Mouse (Mus musculus) ES-E14 (cell line): ENCODE data around the gene Hmbs. TPM values are rescaled to one million over a fixed set of nuclear protein-coding genes. Genes with fewer than 3 reads are reported as not detected.
A peak's percentile ranks its signal among the peaks of the same experiment; 100 is the strongest.
"Not testable (repeated sequence)": the region's sequence is repeated elsewhere in the genome, so short reads cannot be mapped to it uniquely, and the experiment has no call there.

Experiments
- DNase-seq: peaks from one replicate; pipeline ENCODE4 v3.0.0-alpha.2; 2013; ENCODE audit warnings: low read depth, low spot score
- H3K27ac ChIP-seq: 2 replicates; pipeline ENCODE4 v1.5.1; 2012; ENCODE audit warnings: low read depth, mild to moderate bottlenecking, low read length, moderate library complexity, mixed read lengths; ENCODE audit not compliant: poor library complexity, insufficient read depth, severe bottlenecking
- H3K36me3 ChIP-seq: 2 replicates; pipeline ENCODE4 v1.6.1; 2012; ENCODE audit warnings: mild to moderate bottlenecking, low read length, moderate library complexity, mixed read lengths; ENCODE audit not compliant: control insufficient read depth, poor library complexity, insufficient read depth, severe bottlenecking
- H3K4me1 ChIP-seq, 2 experiments: fragments of 150-350 bp in 1 of 2; sonication (generic) in 1 of 2; 2 replicates each; pipeline ENCODE4 v1.6.1; 2012; ENCODE audit warnings: low read length in 2 of 2, mild to moderate bottlenecking in 1 of 2, mixed read lengths in 1 of 2; ENCODE audit not compliant: control insufficient read depth in 2 of 2, insufficient read depth in 2 of 2, poor library complexity in 1 of 2
- H3K4me3 ChIP-seq, 2 experiments: fragments of 150-350 bp in 1 of 2; sonication (generic) in 1 of 2; 2 replicates each; pipeline ENCODE4 v1.5.1; 2012; ENCODE audit warnings: low read length in 2 of 2, low read depth in 1 of 2, mild to moderate bottlenecking in 1 of 2, mixed read lengths in 1 of 2; ENCODE audit not compliant: insufficient read depth in 1 of 2, poor library complexity in 1 of 2, severe bottlenecking in 1 of 2
- H3K9ac ChIP-seq: 2 replicates; pipeline ENCODE4 v1.6.1; 2012; ENCODE audit warnings: low read depth, mild to moderate bottlenecking, low read length, mixed read lengths; ENCODE audit not compliant: poor library complexity, insufficient read depth, severe bottlenecking
- H3K9me3 ChIP-seq: fragments of 150-350 bp; sonication (generic); 2 replicates; pipeline ENCODE4 v1.6.1; 2012; ENCODE audit warnings: low read depth, mild to moderate bottlenecking, low read length; ENCODE audit not compliant: control insufficient read depth, insufficient read depth
- CHD2 ChIP-seq: IDR thresholded peaks from 2 replicates; pipeline ENCODE4 v1.6.1; 2014; ENCODE audit warnings: mild to moderate bottlenecking, low read depth, low read length, inconsistent platforms
- HCFC1 ChIP-seq: IDR thresholded peaks from 2 replicates; pipeline ENCODE4 v1.6.1; 2012; ENCODE audit warnings: low read length, inconsistent platforms, borderline replicate concordance; ENCODE audit not compliant: insufficient read depth
- MAFK ChIP-seq: IDR thresholded peaks from 2 replicates; pipeline ENCODE4 v1.6.1; 2014; ENCODE audit warnings: mild to moderate bottlenecking, low read depth, low read length, inconsistent platforms; ENCODE audit not compliant: insufficient read depth
- ZC3H11A ChIP-seq: IDR thresholded peaks from 2 replicates; pipeline ENCODE4 v1.6.1; 2012; ENCODE audit warnings: low read depth, mild to moderate bottlenecking, inconsistent platforms, low read length, borderline replicate concordance
- ZNF384 ChIP-seq: IDR thresholded peaks from 2 replicates; pipeline ENCODE4 v1.6.1; 2012; ENCODE audit warnings: low read depth, low read length, inconsistent platforms
- in situ Hi-C, 2 experiments: fragments of 600-800 bp; cut with MboI; formaldehyde crosslinking; loops; one replicate each; pipeline ENCODE4 v1.15.1; 2025; ENCODE audit warnings: low sequenced_read_pairs in 2 of 2, inconsistent platforms in 1 of 2; ENCODE audit not compliant: unreplicated experiment in 2 of 2
- total RNA-seq: library from RNA; depleted of rRNA; stranded (reverse); fragments of 300-350 nt; gene quantifications from 2 replicates; pipeline ENCODE4 v1.2.3, GENCODE M21; 2012

The Hmbs gene
- total RNA-seq, 1 experiment, result 71.3 TPM

DNA sequence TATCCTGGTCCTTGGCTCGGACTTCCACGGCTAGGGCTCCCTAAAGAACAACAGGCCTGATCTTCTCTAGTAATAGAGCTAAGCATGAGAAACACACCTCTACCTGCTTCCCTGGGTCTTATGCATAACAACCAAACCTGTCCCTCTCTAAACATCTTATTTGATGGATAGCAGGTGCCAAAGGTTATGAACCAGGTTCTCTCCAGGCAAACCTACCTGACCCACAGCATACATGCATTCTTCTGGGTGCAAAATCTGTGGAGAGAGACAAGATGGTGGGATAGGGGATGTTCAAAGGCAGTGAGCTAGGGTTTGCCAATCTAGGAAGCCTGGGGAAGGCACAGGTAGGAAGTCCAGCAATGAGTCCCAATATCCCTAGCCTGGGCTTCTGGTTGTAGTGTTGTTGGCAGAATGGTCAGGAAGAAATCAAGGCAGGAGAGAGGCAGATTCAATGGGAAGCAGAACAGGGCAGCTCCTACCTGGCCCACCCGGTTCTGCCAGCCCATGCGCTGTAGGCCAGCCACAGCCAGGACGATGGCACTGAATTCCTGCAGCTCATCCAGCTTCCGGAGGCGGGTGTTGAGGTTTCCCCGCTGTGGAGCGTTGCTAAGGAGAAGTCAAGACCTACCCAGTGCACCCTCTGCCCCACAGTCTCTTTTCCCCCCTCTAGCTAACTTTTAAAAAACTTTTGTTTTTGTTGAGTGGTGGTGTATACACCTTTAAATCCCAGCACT is 6.4 kb downstream of the Hmbs start:
- H3K9ac ChIP-seq, result peak overlapping the region; percentile 19; the same call in 1 of the 2 replicates

DNA sequence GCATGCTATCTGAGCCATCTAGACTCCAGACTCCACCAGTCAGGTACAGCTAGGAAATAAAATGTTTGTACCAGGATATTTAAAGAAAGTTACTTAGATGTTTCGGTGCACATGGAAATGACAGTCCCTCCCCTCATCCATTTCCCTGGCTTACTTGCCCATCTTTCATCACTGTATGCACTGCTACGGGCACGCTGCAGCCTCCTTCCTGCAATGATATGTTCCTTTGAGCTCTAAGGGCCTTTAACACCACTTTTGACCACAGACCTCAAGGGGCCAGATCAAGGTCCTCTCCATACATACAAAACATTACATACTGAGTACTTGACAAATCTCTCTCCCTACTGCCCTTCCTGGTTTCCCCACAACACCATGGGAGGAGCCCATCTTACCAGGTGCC is 7.1 kb downstream of the Hmbs start:
- Histone ChIP-seq H3K9me3 (no peaks in the 10 kb centered on the region), H3K27ac (no peak overlapping the region), H3K4me3 (peak overlapping the region; percentile 50), H3K9ac (0 out of 2 replicates have a peak overlapping the region, but pooled peaks have one; percentile 48), H3K4me1 (peaks cover 0 to 7% of the 10 kb centered on the region in 2 experiments; a peak in 1 of 4 replicates), H3K36me3 (peaks cover 26% of the 10 kb centered on the region)
- in situ Hi-C loops, result no loop called here
- no peak for TF ChIP-seq MAFK
- no peak for TF ChIP-seq HCFC1
- no peak for TF ChIP-seq ZNF384
- no peak for TF ChIP-seq CHD2
- TF ChIP-seq ZC3H11A, result no peak
- no peak for DNase-seq

More for the DNA sequence above, 6.4 kb downstream of the Hmbs start:
- in situ Hi-C loops, result no loop called here
- Histone ChIP-seq H3K27ac (no peak overlapping the region), H3K4me3 (peak overlapping the region; percentile 1 to 5; a peak in 2 of 4 replicates), H3K36me3 (peaks cover 25% of the 10 kb centered on the region), H3K4me1 (peaks cover 0 to 9% of the 10 kb centered on the region in 2 experiments; a peak in 1 of 4 replicates), H3K9me3 (no peaks in the 10 kb centered on the region)
- no peak for DNase-seq
- no peak for TF ChIP-seq HCFC1
- TF ChIP-seq ZNF384, result no peak
- TF ChIP-seq MAFK, result no peak
- no peak for TF ChIP-seq ZC3H11A
- TF ChIP-seq CHD2, result no peak

- DNase-seq, in situ Hi-C loops, H3K27ac ChIP-seq, H3K4me1 ChIP-seq, H3K9me3 ChIP-seq: not testable (repeated sequence)
- H3K36me3 ChIP-seq, result peaks cover 27% of the 10 kb centered on the region
- 0 out of 2 replicates have a peak, but pooled peaks have one; percentile 1 for TF ChIP-seq CHD2
- H3K9ac ChIP-seq, result peak overlapping the region; percentile 48; the same call in 1 of the 2 replicates
- H3K4me3 ChIP-seq, result peak overlapping the region; percentile 89 to 91
Measured at GRCm38 (mm10) chr9:44336513-44336912, 7.5 kb downstream of the Hmbs start.

DNA sequence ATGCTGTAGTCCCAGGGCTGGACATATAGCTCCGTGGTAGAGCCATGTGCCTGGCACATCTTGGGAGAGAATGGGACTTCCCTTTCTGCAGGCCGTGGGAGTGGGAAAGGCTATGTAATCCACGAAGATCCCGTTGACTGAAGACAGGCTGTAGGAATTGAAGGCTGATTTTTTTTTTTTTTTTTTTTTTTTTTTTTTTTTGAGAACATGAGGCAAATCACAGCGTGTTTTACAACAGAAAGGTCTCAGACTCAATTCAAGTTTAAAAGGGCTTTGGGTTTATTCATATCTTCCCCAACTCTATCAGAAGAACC is 8.0 kb downstream of the Hmbs start:
- Histone ChIP-seq H3K27ac (peak overlapping the region; percentile 86; the same call in 1 of the 2 replicates), H3K4me3 (peak overlapping the region; percentile 89 to 91), H3K9me3 (no peaks in the 10 kb centered on the region), H3K36me3 (peaks cover 26% of the 10 kb centered on the region), H3K4me1 (peaks cover 0 to 7% of the 10 kb centered on the region in 2 experiments; a peak in 1 of 4 replicates), H3K9ac (peak overlapping the region; percentile 92)
- TF ChIP-seq ZNF384 (no peak), HCFC1 (no peak), ZC3H11A (no peak), CHD2 (no peak)
- in situ Hi-C loops, result no loop called here
- DNase-seq, result no peak
